Mouse (Mus musculus) forebrain, embryonic 12.5 days (tissue): ENCODE results near the gene Gpam. TPM values are rescaled to one million over a fixed set of nuclear protein-coding genes. Genes with fewer than 3 reads are reported as not detected.

Experiments
- ATAC-seq: fragments of 200-750 bp; cut with Nextera tagmentation; 2 replicates; pipeline ENCODE4 v1.8.0; 2017; ENCODE audit warnings: moderate TSS enrichment; ENCODE audit not compliant: low FRiP score
- H3K27ac ChIP-seq: fragments of 300-500 bp; sonication (generic); 2 replicates; pipeline ENCODE4 v1.5.1; 2016; ENCODE audit warnings: mild to moderate bottlenecking
- H3K27me3 ChIP-seq: fragments of 300-500 bp; sonication (generic); 2 replicates; pipeline ENCODE4 v1.6.1; 2016; ENCODE audit warnings: mild to moderate bottlenecking
- H3K36me3 ChIP-seq: fragments of 300-500 bp; sonication (generic); replicated peaks from 2 replicates; pipeline ENCODE4 v1.6.1; 2016; ENCODE audit warnings: mild to moderate bottlenecking
- H3K4me1 ChIP-seq: fragments of 300-500 bp; sonication (generic); 2 replicates; pipeline ENCODE4 v1.6.1; 2016
- H3K4me2 ChIP-seq: fragments of 300-500 bp; sonication (generic); 2 replicates; pipeline ENCODE4 v1.6.1; 2016; ENCODE audit warnings: mild to moderate bottlenecking, moderate library complexity
- H3K4me3 ChIP-seq: fragments of 300-500 bp; sonication (generic); replicated peaks from 2 replicates; pipeline ENCODE4 v1.5.1; 2016; ENCODE audit warnings: mild to moderate bottlenecking
- H3K9ac ChIP-seq: fragments of 300-500 bp; sonication (generic); 2 replicates; pipeline ENCODE4 v1.6.1; 2016; ENCODE audit warnings: mild to moderate bottlenecking
- H3K9me3 ChIP-seq: fragments of 300-500 bp; sonication (generic); 2 replicates; pipeline ENCODE4 v1.6.1; 2016
- WGBS: fragments of 180-500 bp; shearing (Covaris S2); methylation state at CpG from one replicate; pipeline ENCODE4 v1.1.7; 2016; 5-methylcytosine and 5-hydroxymethylcytosine counted together
- polyA plus RNA-seq: library from polyadenylated mRNA; unstranded; fragments of >200 nt; fragmentation: Nextera tagmentation; extraction: Ambion mirVana; gene quantifications from 2 replicates; pipeline ENCODE4 v1.2.1, GENCODE M21; 2016

Gene Gpam
- polyA plus RNA-seq, 1 experiment from 2014 or later: 21.5 TPM

GRCm38 (mm10) chr19:55069054-55069453 lies 58.0 kb downstream of the Gpam start:
- Histone ChIP-seq H3K27me3 (no peaks in the 10 kb centered on the region), H3K4me3 (no peak overlapping the region), H3K4me1 (no peaks in the 10 kb centered on the region), H3K36me3 (peaks cover 60% of the 10 kb centered on the region), H3K27ac (no peak overlapping the region), H3K9ac (no peak overlapping the region), H3K4me2 (no peak overlapping the region), H3K9me3 (no peaks in the 10 kb centered on the region)
- 88% methylated on average over 8 of the region's 8 CpGs for whole genome bisulfite sequencing
- no peak for ATAC-seq

GRCm38 (mm10) chr19:55063272-55063671 lies 63.8 kb downstream of the Gpam start:
- WGBS: 35% methylated on average over 6 of the region's 6 CpGs
- no peaks in the 10 kb centered on the region for H3K27me3 ChIP-seq
- no peak overlapping the region for H3K27ac ChIP-seq
- H3K4me3 ChIP-seq: no peak overlapping the region
- H3K9me3 ChIP-seq: no peaks in the 10 kb centered on the region
- no peak for ATAC-seq
- no peak overlapping the region for H3K9ac ChIP-seq
- H3K4me1 ChIP-seq: peaks cover 9% of the 10 kb centered on the region
- H3K36me3 ChIP-seq: peaks cover 7% of the 10 kb centered on the region
- no peak overlapping the region for H3K4me2 ChIP-seq

GRCm38 (mm10) chr19:55062501-55062900 lies 64.5 kb downstream of the Gpam start:
- H3K36me3 ChIP-seq: peaks cover 4% of the 10 kb centered on the region
- H3K4me2 ChIP-seq: no peak overlapping the region
- H3K27me3 ChIP-seq: no peaks in the 10 kb centered on the region
- ATAC-seq: no peak
- no peaks in the 10 kb centered on the region for H3K9me3 ChIP-seq
- H3K9ac ChIP-seq: no peak overlapping the region
- no peak overlapping the region for H3K4me3 ChIP-seq
- no peak overlapping the region for H3K27ac ChIP-seq
- H3K4me1 ChIP-seq: peaks cover 9% of the 10 kb centered on the region
- 89% methylated on average over 8 of the region's 8 CpGs for WGBS

- H3K4me3 ChIP-seq: no peak overlapping the region
- H3K9me3 ChIP-seq: no peaks in the 10 kb centered on the region
- no peak overlapping the region for H3K9ac ChIP-seq
- H3K4me1 ChIP-seq: peaks cover 9% of the 10 kb centered on the region
- peaks cover 4% of the 10 kb centered on the region for H3K36me3 ChIP-seq
- H3K4me2 ChIP-seq: no peak overlapping the region
- 26% methylated on average over 5 of the region's 5 CpGs for WGBS
- H3K27me3 ChIP-seq: no peaks in the 10 kb centered on the region
- ATAC-seq: no peak; the same call in 1 of the 2 replicates
- no peak overlapping the region for H3K27ac ChIP-seq
Measured at GRCm38 (mm10) chr19:55061951-55062350, 65.1 kb downstream of the Gpam start.

GRCm38 (mm10) chr19:55061447-55061901 lies 65.6 kb downstream of the Gpam start:
- peak overlapping the region; percentile 24 for H3K4me3 ChIP-seq
- ATAC-seq: peak; percentile 40; the same call in 1 of the 2 replicates
- no peaks in the 10 kb centered on the region for H3K9me3 ChIP-seq
- H3K9ac ChIP-seq: no peak overlapping the region
- H3K36me3 ChIP-seq: peaks cover 4% of the 10 kb centered on the region
- peak overlapping the region; percentile 51 for H3K4me2 ChIP-seq
- no peak overlapping the region for H3K27ac ChIP-seq
- peaks cover 9% of the 10 kb centered on the region for H3K4me1 ChIP-seq
- WGBS: 5% methylated on average over 14 of the region's 14 CpGs
- H3K27me3 ChIP-seq: no peaks in the 10 kb centered on the region

GRCm38 (mm10) chr19:55060964-55061363 lies 66.1 kb downstream of the Gpam start:
- Histone ChIP-seq H3K4me1 (peaks cover 9% of the 10 kb centered on the region), H3K36me3 (peaks cover under 1% of the 10 kb centered on the region), H3K9ac (no peak overlapping the region), H3K4me2 (peak overlapping the region; percentile 51), H3K9me3 (no peaks in the 10 kb centered on the region), H3K27me3 (no peaks in the 10 kb centered on the region), H3K4me3 (peak overlapping the region; percentile 24), H3K27ac (no peak overlapping the region)
- WGBS: 2% methylated on average over 7 of the region's 7 CpGs
- peak; percentile 69 for ATAC-seq

GRCm38 (mm10) chr19:55057483-55057882 lies 69.6 kb downstream of the Gpam start:
- ATAC-seq: no peak
- H3K9me3 ChIP-seq: no peaks in the 10 kb centered on the region
- no peak overlapping the region for H3K4me2 ChIP-seq
- H3K27ac ChIP-seq: no peak overlapping the region
- H3K36me3 ChIP-seq: no peaks in the 10 kb centered on the region
- H3K4me1 ChIP-seq: peaks cover 6% of the 10 kb centered on the region
- 85% methylated on average over 5 of the region's 5 CpGs for WGBS
- no peaks in the 10 kb centered on the region for H3K27me3 ChIP-seq
- H3K9ac ChIP-seq: no peak overlapping the region
- no peak overlapping the region for H3K4me3 ChIP-seq

- no peak for ATAC-seq
- no peak overlapping the region for H3K9ac ChIP-seq
- 92% methylated on average over 10 of the region's 10 CpGs for WGBS
Measured at GRCm38 (mm10) chr19:55055634-55056269, 71.3 kb downstream of the Gpam start.

GRCm38 (mm10) chr19:55053163-55053562 lies 73.9 kb downstream of the Gpam start:
- 0 out of 2 replicates have a peak, but pooled peaks cover 3% of the 10 kb centered on the region for H3K9me3 ChIP-seq
- H3K4me3 ChIP-seq: no peak overlapping the region
- H3K36me3 ChIP-seq: no peaks in the 10 kb centered on the region
- no peak overlapping the region for H3K27ac ChIP-seq
- no peak overlapping the region for H3K4me2 ChIP-seq
- no peak overlapping the region for H3K9ac ChIP-seq
- 73% methylated on average over 4 of the region's 4 CpGs for WGBS
- no peak for ATAC-seq
- no peaks in the 10 kb centered on the region for H3K27me3 ChIP-seq
- no peaks in the 10 kb centered on the region for H3K4me1 ChIP-seq

More at GRCm38 (mm10) chr19:55055634-55056269, 71.3 kb downstream of the Gpam start:
- Histone ChIP-seq H3K4me2 (no peak overlapping the region), H3K27ac (no peak overlapping the region), H3K27me3 (no peaks in the 10 kb centered on the region), H3K4me1 (no peaks in the 10 kb centered on the region), H3K9me3 (no peaks in the 10 kb centered on the region), H3K36me3 (no peaks in the 10 kb centered on the region), H3K4me3 (no peak overlapping the region)

GRCm38 (mm10) chr19:55037406-55037805 lies 89.6 kb downstream of the Gpam start:
- Histone ChIP-seq H3K27ac (no peak overlapping the region), H3K27me3 (no peaks in the 10 kb centered on the region), H3K4me3 (no peak overlapping the region), H3K36me3 (no peaks in the 10 kb centered on the region), H3K4me2 (no peak overlapping the region), H3K4me1 (no peaks in the 10 kb centered on the region), H3K9me3 (no peaks in the 10 kb centered on the region), H3K9ac (no peak overlapping the region)
- no peak for ATAC-seq
- WGBS: 81% methylated on average over 7 of the region's 7 CpGs

- Histone ChIP-seq H3K36me3 (no peaks in the 10 kb centered on the region), H3K27ac (no peak overlapping the region)
- WGBS: 23% methylated on average over 1 of the region's 1 CpGs
Measured at GRCm38 (mm10) chr19:55018872-55019271, 108.2 kb downstream of the Gpam start.

More at GRCm38 (mm10) chr19:55018872-55019271, 108.2 kb downstream of the Gpam start:
- Histone ChIP-seq H3K4me3 (no peak overlapping the region), H3K27me3 (no peaks in the 10 kb centered on the region), H3K9me3 (no peaks in the 10 kb centered on the region), H3K4me2 (no peak overlapping the region), H3K4me1 (peaks cover 8% of the 10 kb centered on the region), H3K9ac (no peak overlapping the region)
- no peak for ATAC-seq
